Mouse (Mus musculus) cortical plate, adult 2 months (tissue): ENCODE results near the gene Gstk1.
A peak's percentile ranks its signal among the peaks of the same experiment; 100 is the strongest.

Experiments used
- CTCF ChIP-seq: fragments of 200-500 bp; IDR thresholded peaks from 2 replicates; pipeline ENCODE4 v1.5.1; 2011; ENCODE audit warnings: mild to moderate bottlenecking, control low read depth, low read length; ENCODE audit not compliant: insufficient read depth; ENCODE audit errors: extremely low read depth
- POLR2A ChIP-seq: fragments of 200-500 bp; IDR thresholded peaks from 2 replicates; pipeline ENCODE4 v1.6.1; 2011; ENCODE audit warnings: mild to moderate bottlenecking, low read length, control low read depth; ENCODE audit not compliant: insufficient read depth; ENCODE audit errors: extremely low read depth

- peak; percentile 53; the same call in 1 of the 2 replicates for TF ChIP-seq POLR2A
- TF ChIP-seq CTCF = peak; percentile 93
These were observed 19.0 kb downstream of the Gstk1 start, which contains the start of gene Casp2 for GRCm38 (mm10) chr6:42264626-42265312.
